Mouse (Mus musculus): ENCODE measurements around the gene H2-M10.5. TPM values are rescaled to one million over a fixed set of nuclear protein-coding genes. Genes with fewer than 3 reads are reported as not detected.
"Not testable (repeated sequence)": the region's sequence is repeated elsewhere in the genome, so short reads cannot be mapped to it uniquely, and the experiment has no call there.

Gene H2-M10.5
- not detected for total RNA-seq (2022)

- not testable (repeated sequence) for DNase-seq (ENCODE audit: low spot score in 2 of 2)
Observed at GRCm38 (mm10) chr17:36772610-36773009, at the start of gene H2-M10.5. Gene H2-M10.5 (plus strand): TSS chr17:36772910.

- no peak for DNase-seq (ENCODE audit: low spot score in 2 of 2)
Observed at GRCm38 (mm10) chr17:36726046-36726445, 46.7 kb upstream of the H2-M10.5 start.

GRCm38 (mm10) chr17:36763816-36764215 is 8.9 kb upstream of the H2-M10.5 start:
- DNase-seq (ENCODE audit: low spot score in 2 of 2), result no peak

- DNase-seq (ENCODE audit: low spot score in 2 of 2), result not testable (repeated sequence)
Observed at GRCm38 (mm10) chr17:36764244-36764643, 8.5 kb upstream of the H2-M10.5 start.

- DNase-seq (ENCODE audit: low spot score in 2 of 2), result not testable (repeated sequence)
Observed at GRCm38 (mm10) chr17:36765403-36765802, 7.3 kb upstream of the H2-M10.5 start.

GRCm38 (mm10) chr17:36781533-36781932 is 8.8 kb downstream of the H2-M10.5 start:
- no peak for DNase-seq (ENCODE audit: low spot score in 2 of 2)

- not testable (repeated sequence) for DNase-seq (ENCODE audit: low spot score in 2 of 2)
Observed at GRCm38 (mm10) chr17:36786483-36786886, 13.8 kb downstream of the H2-M10.5 start.

- no peak for DNase-seq (ENCODE audit: low spot score in 2 of 2)
Observed at GRCm38 (mm10) chr17:36788351-36788750, 15.6 kb downstream of the H2-M10.5 start.

- DNase-seq (ENCODE audit: low spot score in 2 of 2), result peak; percentile 25 to 37
Observed at GRCm38 (mm10) chr17:36788801-36789200, 16.1 kb downstream of the H2-M10.5 start.

GRCm38 (mm10) chr17:36799493-36799892 is 26.8 kb downstream of the H2-M10.5 start:
- DNase-seq (ENCODE audit: low spot score in 2 of 2), result no peak

- not testable (repeated sequence) for DNase-seq (ENCODE audit: low spot score in 2 of 2)
Observed at GRCm38 (mm10) chr17:36799921-36800462, 27.3 kb downstream of the H2-M10.5 start.

GRCm38 (mm10) chr17:36811871-36812270 is 39.2 kb downstream of the H2-M10.5 start, which contains the start of gene H2-M10.6:
Gene H2-M10.6 (plus strand): TSS chr17:36812171.
- no peak for DNase-seq (ENCODE audit: low spot score in 2 of 2)

GRCm38 (mm10) chr17:36824005-36824404 is 51.3 kb downstream of the H2-M10.5 start:
- DNase-seq (ENCODE audit: low spot score in 2 of 2), result no peak

GRCm38 (mm10) chr17:36825525-36825924 is 52.8 kb downstream of the H2-M10.5 start:
- no peak for DNase-seq (ENCODE audit: low spot score in 2 of 2)

Other genes with a start within 250 kb of the H2-M10.5 start
- not detected for gene H2-M11, start 225.8 kb upstream of the H2-M10.5 start, total RNA-seq (2022)
- gene H2-M9, start 130.2 kb upstream of the H2-M10.5 start, total RNA-seq (2022), result not detected
- not detected for gene H2-M1, start 100.7 kb upstream of the H2-M10.5 start, total RNA-seq (2022)
- gene H2-M10.6, start 39.3 kb downstream of the H2-M10.5 start, total RNA-seq (2022), result not detected
- 10 to 100 TPM; 17.3 to 19.3 (median 18.6) TPM for gene Trim26, start 64.2 kb downstream of the H2-M10.5 start, total RNA-seq (2022)
- not detected for gene Trim15, start 94.3 kb downstream of the H2-M10.5 start, total RNA-seq (2022)
- not detected for gene Trim10, start 96.7 kb downstream of the H2-M10.5 start, total RNA-seq (2022)
- not detected for gene Trim40, start 117.2 kb downstream of the H2-M10.5 start, total RNA-seq (2022)
- gene Trim31, start 125.2 kb downstream of the H2-M10.5 start, total RNA-seq (2022), result not detected
- gene Rnf39, start 170.0 kb downstream of the H2-M10.5 start, total RNA-seq (2022), result 1 to 10 TPM in 1 of 4 experiments, under 1 TPM in 2, not detected in 1; 0.18 to 1.1 (median 0.75) TPM
- 10 to 100 TPM; 53.7 to 69.7 (median 62.4) TPM for gene Ppp1r11, start 178.8 kb downstream of the H2-M10.5 start, total RNA-seq (2022)
- gene Znrd1, start 185.6 kb downstream of the H2-M10.5 start, total RNA-seq (2022), result 10 to 100 TPM; 17.7 to 22.3 (median 20.0) TPM
- gene Znrd1as, start 185.7 kb downstream of the H2-M10.5 start, total RNA-seq (2022), result 10 to 100 TPM; 17.9 to 22.6 (median 20.6) TPM
- gene 2410137M14Rik, start 208.3 kb downstream of the H2-M10.5 start, total RNA-seq (2022), result not detected
- gene H2-M5, start 216.6 kb downstream of the H2-M10.5 start, total RNA-seq (2022), result not detected
- under 1 TPM in 3 of 4 experiments, not detected in 1; 0.12 to 0.38 (median 0.27) TPM for gene Zfp57, start 228.3 kb downstream of the H2-M10.5 start, total RNA-seq (2022)

Data from gastrocnemius, adult 8-10 months (tissue).